Mouse (Mus musculus): Measurements from ENCODE around the gene Crxos. TPM values are rescaled to one million over a fixed set of nuclear protein-coding genes. Genes with fewer than 3 reads are reported as not detected.

The Crxos gene
- total RNA-seq, 4 experiments from 2014 or later: 0.21 to 0.44 TPM; not detected in 2

DNA sequence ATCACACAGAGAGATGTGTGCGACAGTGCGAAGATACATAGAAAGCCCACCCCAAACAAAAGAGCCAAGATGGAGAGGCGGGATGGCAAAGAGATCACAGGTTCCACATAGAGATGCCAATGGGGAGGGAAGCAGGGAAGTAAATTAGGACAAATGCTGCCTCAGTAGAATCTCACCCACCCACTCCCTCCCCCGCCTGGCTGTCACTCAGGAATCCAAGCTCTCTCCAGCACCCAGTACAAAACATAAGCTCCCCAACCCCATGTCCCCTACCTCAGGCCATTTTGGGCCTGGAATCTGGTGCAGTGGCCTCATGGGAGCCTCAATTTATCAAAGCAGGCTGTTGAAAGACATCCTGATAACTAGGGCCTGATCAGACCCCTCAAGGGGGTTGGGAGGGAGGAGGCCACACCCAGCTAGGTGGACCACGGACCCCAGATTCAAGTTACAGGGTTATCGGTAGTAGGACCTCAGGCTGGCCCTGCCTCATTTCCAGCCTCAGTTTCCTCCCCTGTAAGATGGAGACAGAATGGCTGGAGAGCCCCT lies 38.3 kb downstream of the Crxos start:
- no peak for DNase-seq (ENCODE audit: low spot score in 2 of 2)

DNA sequence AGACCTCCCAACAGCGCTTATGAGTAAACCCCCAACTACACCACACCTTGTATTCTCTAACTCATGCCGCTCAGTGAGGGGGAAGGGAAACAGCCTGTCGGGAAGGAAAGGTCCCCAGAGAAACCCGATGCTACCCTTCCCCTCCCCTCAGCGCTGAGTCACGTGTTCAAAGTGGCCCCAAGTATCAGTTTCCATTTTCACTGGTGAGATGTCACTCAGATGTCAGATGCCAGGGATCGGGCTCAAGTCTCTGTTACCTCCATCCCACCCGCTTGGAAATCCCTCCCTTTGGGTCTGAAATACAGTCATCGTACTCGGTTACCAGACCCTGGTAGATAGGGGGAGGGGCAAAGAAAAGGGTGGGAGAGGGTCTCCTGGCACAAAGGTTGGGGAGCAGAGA lies 39.4 kb downstream of the Crxos start:
- peak in 1 of 2 experiments; percentile 30 for DNase-seq (ENCODE audit: low spot score in 2 of 2)

DNA sequence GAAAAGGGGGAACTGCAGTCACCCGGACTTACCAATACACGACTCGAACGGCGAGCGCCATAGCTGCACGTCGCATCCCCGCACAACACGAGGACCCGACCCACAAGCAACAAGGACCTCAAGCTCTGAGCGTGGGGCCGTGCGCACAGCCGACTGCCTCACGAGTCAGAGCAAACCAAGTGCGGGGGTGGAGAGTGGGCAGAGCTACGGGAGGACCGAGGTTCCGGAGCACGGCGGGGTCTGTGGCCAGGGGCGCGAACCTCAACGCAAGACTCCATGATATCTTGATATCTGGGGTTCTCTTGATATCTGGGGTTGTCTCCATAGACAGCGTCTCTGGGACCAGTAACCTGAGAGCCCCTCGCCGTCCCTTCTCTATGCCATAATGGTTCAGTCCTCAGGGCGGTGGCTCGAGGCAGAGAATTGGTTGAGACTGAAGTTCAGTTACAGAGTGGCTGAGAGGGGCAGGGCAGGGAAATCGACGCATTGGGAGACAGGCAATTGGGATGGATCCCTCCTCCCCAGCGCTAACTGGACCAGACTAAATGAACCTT lies 39.9 kb downstream of the Crxos start, which contains the start of gene Selenow:
Selenow (minus strand) TSS at position 183 of the 554 bp plus-strand sequence.
- DNase-seq (ENCODE audit: low spot score in 2 of 2): peak; percentile 92 to 93

- DNase-seq (ENCODE audit: low spot score in 2 of 2): no peak
These were observed 47.5 kb downstream of the Crxos start for GRCm38 (mm10) chr7:15929910-15930309.

- DNase-seq (ENCODE audit: low spot score in 2 of 2): no peak
These were observed 48.1 kb downstream of the Crxos start for GRCm38 (mm10) chr7:15930543-15930942.

- DNase-seq (ENCODE audit: low spot score in 2 of 2): no peak
These were observed 49.2 kb downstream of the Crxos start for GRCm38 (mm10) chr7:15931635-15932034.

- peak in 1 of 2 experiments; percentile 63 for DNase-seq (ENCODE audit: low spot score in 2 of 2)
These were observed 51.3 kb downstream of the Crxos start for GRCm38 (mm10) chr7:15933437-15934359.

- no peak for DNase-seq (ENCODE audit: low spot score in 2 of 2)
These were observed 55.1 kb downstream of the Crxos start for GRCm38 (mm10) chr7:15937491-15937890.

- no peak for DNase-seq (ENCODE audit: low spot score in 2 of 2)
These were observed 56.2 kb downstream of the Crxos start for GRCm38 (mm10) chr7:15938621-15939020.

- DNase-seq (ENCODE audit: low spot score in 2 of 2): no peak
These were observed 61.9 kb downstream of the Crxos start for GRCm38 (mm10) chr7:15944311-15944710.

DNA sequence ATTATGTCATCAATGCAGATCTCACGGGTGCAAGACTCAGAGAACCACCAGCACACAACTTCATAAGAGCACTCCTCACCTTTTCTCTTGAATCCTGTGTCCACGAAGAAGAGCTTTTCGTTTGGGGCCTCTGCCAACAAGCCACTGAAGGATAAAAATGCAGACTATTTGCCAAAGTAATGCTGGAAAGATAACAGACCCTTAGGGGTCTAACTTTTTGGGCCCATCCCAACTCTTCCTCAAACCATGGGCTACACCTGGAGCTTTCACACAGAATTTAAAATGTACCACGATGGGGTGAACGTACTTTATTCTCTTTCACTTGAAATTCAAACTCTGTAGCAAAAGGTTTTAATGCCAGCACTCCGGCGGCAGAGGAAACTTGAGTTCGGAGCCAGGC lies 62.8 kb downstream of the Crxos start:
- DNase-seq (ENCODE audit: low spot score in 2 of 2): no peak

GRCm38 (mm10) chr7:15945721-15946536 lies 63.5 kb downstream of the Crxos start, which contains the start of gene Nop53:
Nop53 (minus strand) TSS chr7:15946074.
- DNase-seq (ENCODE audit: low spot score in 2 of 2): peak; percentile 93 to 96

GRCm38 (mm10) chr7:15947653-15948260 lies 65.3 kb downstream of the Crxos start:
- no peak for DNase-seq (ENCODE audit: low spot score in 2 of 2)

- DNase-seq (ENCODE audit: low spot score in 2 of 2): peak; percentile 18 to 47
These were observed 66.0 kb downstream of the Crxos start for GRCm38 (mm10) chr7:15948381-15948941.

GRCm38 (mm10) chr7:15949216-15949790 lies 66.9 kb downstream of the Crxos start:
- no peak for DNase-seq (ENCODE audit: low spot score in 2 of 2)

GRCm38 (mm10) chr7:15950008-15950407 lies 67.6 kb downstream of the Crxos start:
- no peak for DNase-seq (ENCODE audit: low spot score in 2 of 2)

- no peak for DNase-seq (ENCODE audit: low spot score in 2 of 2)
These were observed 70.0 kb downstream of the Crxos start for GRCm38 (mm10) chr7:15952416-15952815.

Measured in left cerebral cortex, adult 8-10 months (tissue).